Mouse (Mus musculus): ENCODE results near the gene Borcs5. TPM values are rescaled to one million over a fixed set of nuclear protein-coding genes. Genes with fewer than 3 reads are reported as not detected.

Gene Borcs5
- polyA plus RNA-seq, 1 experiment: 9.2 TPM

GRCm38 (mm10) chr6:134753412-134753811, 114.1 kb downstream of the Borcs5 start:
- no peak for DNase-seq (ENCODE audit: low read depth in 1 of 2, low spot score in 2 of 2)
- Histone ChIP-seq H3K27ac (ENCODE audit: insufficient read depth, low read length) (no peak overlapping the region), H3K4me1 (ENCODE audit: control insufficient read depth, insufficient read depth, insufficient read length) (no peaks in the 10 kb centered on the region), H3K36me3 (ENCODE audit: control insufficient read depth, insufficient read depth, low read length) (no peaks in the 10 kb centered on the region; the same call in 1 of the 2 replicates), H3K4me3 (ENCODE audit: extremely low read depth, insufficient read depth, insufficient read length) (no peak overlapping the region), H3K27me3 (ENCODE audit: control insufficient read depth, insufficient read depth, low read length) (no peaks in the 10 kb centered on the region)
- WGBS: 89% methylated on average over 4 of the region's 4 CpGs
- no peak for TF ChIP-seq CTCF (IDR thresholded peaks at IDR 0.05; ENCODE audit: extremely low read depth, insufficient read depth, insufficient read length, insufficient replicate concordance)
- no peak for TF ChIP-seq POLR2A (IDR thresholded peaks at IDR 0.05; ENCODE audit: low read depth, low read length)

GRCm38 (mm10) chr6:134753858-134754257, 114.5 kb downstream of the Borcs5 start:
- 96% methylated on average over 11 of the region's 11 CpGs for WGBS
- Histone ChIP-seq H3K4me3 (ENCODE audit: extremely low read depth, insufficient read depth, insufficient read length) (no peak overlapping the region), H3K36me3 (ENCODE audit: control insufficient read depth, insufficient read depth, low read length) (no peaks in the 10 kb centered on the region; the same call in 1 of the 2 replicates)

GRCm38 (mm10) chr6:134756058-134756457, 116.7 kb downstream of the Borcs5 start:
- Histone ChIP-seq H3K4me3 (ENCODE audit: extremely low read depth, insufficient read depth, insufficient read length) (no peak overlapping the region), H3K4me1 (ENCODE audit: control insufficient read depth, insufficient read depth, insufficient read length) (no peaks in the 10 kb centered on the region), H3K27ac (ENCODE audit: insufficient read depth, low read length) (no peak overlapping the region), H3K36me3 (ENCODE audit: control insufficient read depth, insufficient read depth, low read length) (no peaks in the 10 kb centered on the region; the same call in 1 of the 2 replicates), H3K27me3 (ENCODE audit: control insufficient read depth, insufficient read depth, low read length) (no peaks in the 10 kb centered on the region)
- no peak for DNase-seq (ENCODE audit: low read depth in 1 of 2, low spot score in 2 of 2)
- WGBS: 55% methylated on average over 4 of the region's 4 CpGs
- TF ChIP-seq CTCF (IDR thresholded peaks at IDR 0.05; ENCODE audit: extremely low read depth, insufficient read depth, insufficient read length, insufficient replicate concordance) (no peak), POLR2A (IDR thresholded peaks at IDR 0.05; ENCODE audit: low read depth, low read length) (no peak)

More at GRCm38 (mm10) chr6:134753858-134754257, 114.5 kb downstream of the Borcs5 start:
- no peaks in the 10 kb centered on the region for H3K27me3 ChIP-seq (ENCODE audit: control insufficient read depth, insufficient read depth, low read length)
- H3K4me1 ChIP-seq (ENCODE audit: control insufficient read depth, insufficient read depth, insufficient read length): no peaks in the 10 kb centered on the region
- no peak for TF ChIP-seq CTCF (IDR thresholded peaks at IDR 0.05; ENCODE audit: extremely low read depth, insufficient read depth, insufficient read length, insufficient replicate concordance)
- H3K27ac ChIP-seq (ENCODE audit: insufficient read depth, low read length): no peak overlapping the region
- DNase-seq (ENCODE audit: low read depth in 1 of 2, low spot score in 2 of 2): no peak

Other genes with a start within 250 kb of the Borcs5 start
- 0.70 and 0.90 TPM in 2 replicates for gene Bcl2l14, start 243.2 kb upstream of the Borcs5 start, polyA plus RNA-seq (2012; rRNA removed)
- gene Lrp6, start 72.5 kb upstream of the Borcs5 start, polyA plus RNA-seq (2012; rRNA removed): 10.8 and 14.7 TPM in 2 replicates
- 1.4 TPM in 2 replicates for gene Mansc1, start 7.0 kb upstream of the Borcs5 start, polyA plus RNA-seq (2012; rRNA removed)
- gene Dusp16, start 153.1 kb downstream of the Borcs5 start, polyA plus RNA-seq (2012; rRNA removed): 6.5 and 8.7 TPM in 2 replicates
- 10.2 and 10.9 TPM in 2 replicates for gene Crebl2, start 190.6 kb downstream of the Borcs5 start, polyA plus RNA-seq (2012; rRNA removed)

Measured in spleen, adult 2 months (tissue).